ENCODE assay signal across 7 mouse cellular contexts in the genomic region with DNA sequence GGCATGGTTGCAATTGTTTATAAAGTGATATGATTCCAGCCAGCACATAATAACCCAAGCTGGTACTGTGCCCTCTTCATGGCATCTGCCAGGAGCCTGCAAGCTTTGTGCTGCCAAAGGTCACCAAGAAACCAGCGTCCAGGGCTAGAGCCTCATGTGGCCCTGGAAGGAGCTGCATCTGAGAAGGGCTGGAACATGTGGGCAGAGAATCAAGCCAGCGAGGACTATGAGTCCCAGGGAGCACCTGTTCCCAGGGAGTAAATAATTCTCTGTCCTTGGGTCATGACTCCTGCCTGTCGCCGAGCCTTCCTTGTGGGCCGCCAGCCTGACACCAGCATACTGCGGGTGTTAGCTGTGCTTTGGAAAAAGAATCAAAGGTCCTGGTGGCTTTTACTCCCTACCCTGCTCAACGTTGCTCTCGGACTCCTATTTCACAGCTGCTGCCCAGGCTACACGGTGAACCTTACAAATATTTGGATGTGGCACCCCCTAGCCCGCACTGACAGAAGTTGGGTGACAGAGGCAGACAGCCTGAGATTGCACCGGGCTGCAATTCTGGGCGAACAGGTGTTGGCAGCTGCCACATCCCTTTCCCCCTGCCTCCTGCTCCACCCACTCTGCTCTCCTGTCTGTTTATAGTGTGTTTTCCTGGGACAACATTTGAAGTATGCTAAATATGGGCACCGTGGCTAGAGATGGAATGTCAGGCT.
DNase-seq lines count a peak whose midpoint lies in the region; ATAC-seq and TF ChIP-seq lines count a peak whose summit lies in the region.

No protein-coding gene starts in this region.

- WGBS in midbrain, postnatal 0 days = 69% methylated on average over 13 of the region's 13 CpGs
- 75% methylated on average over 13 of the region's 13 CpGs for WGBS in midbrain, embryonic 14.5 days
- WGBS in heart, embryonic 11.5 days (ENCODE audit: insufficient replicate concordance) = 61% methylated on average over 13 of the region's 13 CpGs

- H3K9ac ChIP-seq in midbrain, postnatal 0 days (replicated peaks; ENCODE audit: low read length, poor library complexity, severe bottlenecking) = no peak overlapping the region
- no peak overlapping the region for H3K9ac ChIP-seq in midbrain, embryonic 14.5 days (replicated peaks; ENCODE audit: low read length)
- no peak overlapping the region for H3K9ac ChIP-seq in heart, embryonic 11.5 days (ENCODE audit: low read depth, low read length)

- no peaks in the 10 kb centered on the region for H3K9me3 ChIP-seq in midbrain, postnatal 0 days (ENCODE audit: low read length)
- H3K9me3 ChIP-seq in midbrain, embryonic 14.5 days (ENCODE audit: control insufficient read depth, low read length) = no peaks in the 10 kb centered on the region
- no peaks in the 10 kb centered on the region for H3K9me3 ChIP-seq in heart, embryonic 11.5 days (replicated peaks; ENCODE audit: control insufficient read depth, low read length)

- no peak overlapping the region for H3K4me3 ChIP-seq in midbrain, postnatal 0 days (ENCODE audit: low read depth, low read length)
- no peak overlapping the region for H3K4me3 ChIP-seq in midbrain, embryonic 14.5 days (replicated peaks; ENCODE audit: low read depth, low read length)
- no peak overlapping the region for H3K4me3 ChIP-seq in heart, embryonic 11.5 days (ENCODE audit: low read depth, low read length)

- H3K4me1 ChIP-seq in midbrain, postnatal 0 days (ENCODE audit: insufficient read depth, low read length) = no peaks in the 10 kb centered on the region
- H3K4me1 ChIP-seq in midbrain, embryonic 14.5 days (ENCODE audit: control insufficient read depth, insufficient read depth, low read length) = no peaks in the 10 kb centered on the region
- H3K4me1 ChIP-seq in heart, embryonic 11.5 days (ENCODE audit: control insufficient read depth, insufficient read depth, low read length) = peaks cover 3% of the 10 kb centered on the region; the same call in 1 of the 2 replicates

- no peaks in the 10 kb centered on the region for H3K27me3 ChIP-seq in midbrain, postnatal 0 days (ENCODE audit: insufficient read depth, low read length)
- H3K27me3 ChIP-seq in midbrain, embryonic 14.5 days (ENCODE audit: control insufficient read depth, insufficient read depth, low read length) = no peaks in the 10 kb centered on the region
- peaks cover 49% of the 10 kb centered on the region for H3K27me3 ChIP-seq in heart, embryonic 11.5 days (ENCODE audit: control insufficient read depth, insufficient read depth, low read length)

- H3K27ac ChIP-seq in midbrain, postnatal 0 days (ENCODE audit: low read depth, low read length) = no peak overlapping the region
- H3K27ac ChIP-seq in midbrain, embryonic 14.5 days (replicated peaks; ENCODE audit: low read depth, low read length) = no peak overlapping the region
- H3K27ac ChIP-seq in heart, embryonic 11.5 days (ENCODE audit: low read depth, low read length) = no peak overlapping the region

- no peak; the same call in 1 of the 2 replicates for TF ChIP-seq CTCF in midbrain, postnatal 0 days (IDR thresholded peaks at IDR 0.05)

- no peak for ATAC-seq in midbrain, postnatal 0 days (ENCODE audit: low FRiP score)
- no peak for ATAC-seq in midbrain, embryonic 14.5 days (ENCODE audit: low FRiP score, low TSS enrichment)
- ATAC-seq in heart, embryonic 11.5 days (replicated peaks; ENCODE audit: insufficient number of reproducible peaks, low FRiP score, low TSS enrichment) = no peak

- no peaks in the 10 kb centered on the region for H3K36me3 ChIP-seq in midbrain, postnatal 0 days (ENCODE audit: insufficient read depth, low read length)
- no peaks in the 10 kb centered on the region for H3K36me3 ChIP-seq in midbrain, embryonic 14.5 days (ENCODE audit: control insufficient read depth, insufficient read depth, low read length)
- no peaks in the 10 kb centered on the region for H3K36me3 ChIP-seq in heart, embryonic 11.5 days (ENCODE audit: control insufficient read depth, insufficient read depth, low read length)

- no peak overlapping the region for H3K4me2 ChIP-seq in midbrain, postnatal 0 days (ENCODE audit: low read depth, low read length, poor library complexity, severe bottlenecking)
- no peak overlapping the region for H3K4me2 ChIP-seq in midbrain, embryonic 14.5 days (ENCODE audit: low read length)
- H3K4me2 ChIP-seq in heart, embryonic 11.5 days = no peak overlapping the region

- DNase-seq in midbrain, postnatal 0 days (ENCODE audit: low spot score) = peak; percentile 19
- DNase-seq in midbrain, embryonic 14.5 days = no peak
- DNase-seq in brain, adult 2 months (ENCODE audit: low read depth, low spot score) = peak; percentile 56
- DNase-seq in kidney, adult 8-10 months = peak; percentile 83 to 86
- DNase-seq in retina, postnatal 1 day = peak; percentile 60
- DNase-seq in right cerebral cortex, adult 18-20 months = no peak

Comparison
In these comparisons a context has a peak if more than half of its experiments do, and no peak if none do; other contexts are left out.
1. DNase-seq: peak in midbrain, postnatal 0 days (single experiment), brain, adult 2 months (single experiment), kidney, adult 8-10 months (2 of 2) and retina, postnatal 1 day (single experiment); none in midbrain, embryonic 14.5 days (single experiment) and right cerebral cortex, adult 18-20 months (single experiment).